Mouse (Mus musculus): ENCODE data around the gene Tmem120b.
"Not testable (repeated sequence)": the region's sequence is repeated elsewhere in the genome, so short reads cannot be mapped to it uniquely, and the experiment has no call there.

Gene Tmem120b

DNA sequence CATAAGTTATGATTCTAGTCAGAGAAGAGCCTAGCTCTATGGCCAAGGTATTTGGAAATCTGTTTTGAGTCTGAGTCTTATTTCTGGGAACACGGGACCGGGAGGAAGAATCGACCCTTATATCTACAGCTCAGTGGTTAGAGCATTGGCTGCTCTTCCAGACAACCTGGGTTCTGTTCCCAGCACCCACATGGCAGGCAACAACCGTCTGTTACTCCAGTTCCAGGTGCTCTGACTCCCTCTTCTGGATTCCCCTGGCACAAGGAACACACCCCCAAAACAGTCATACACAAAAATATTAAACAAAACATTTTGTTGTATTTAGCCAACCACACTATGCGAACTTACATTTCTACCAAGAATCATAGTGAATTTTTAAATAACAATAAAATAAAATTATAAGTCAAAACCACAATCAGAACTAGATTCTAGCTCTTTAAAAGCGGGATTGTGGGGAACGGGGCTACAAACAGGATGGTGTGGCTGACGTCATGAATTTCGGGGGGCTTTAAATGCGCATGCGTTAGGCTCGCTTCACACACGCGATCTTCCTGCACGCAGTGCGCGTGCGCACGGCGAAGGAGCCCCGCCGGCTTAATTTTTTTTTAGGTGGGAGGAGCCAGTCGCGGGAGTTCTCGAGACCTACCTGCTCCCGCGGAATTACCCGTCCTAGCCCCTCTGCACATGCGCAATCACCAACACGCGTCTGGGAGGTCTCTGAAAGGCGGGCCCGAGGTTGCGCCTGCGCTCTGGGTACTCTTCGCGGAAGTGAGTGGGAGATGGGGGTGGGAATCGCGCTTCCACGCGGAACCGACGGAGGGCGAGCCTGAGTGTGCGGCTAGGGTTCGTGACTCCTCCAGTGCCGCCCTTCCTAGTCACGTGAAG is 10.6 kb upstream of the Tmem120b start:
- peak; percentile 99 for DNase-seq

- DNase-seq = no peak
Measured at GRCm38 (mm10) chr5:123058251-123059102, 9.7 kb upstream of the Tmem120b start.

GRCm38 (mm10) chr5:123059757-123060520 is 8.3 kb upstream of the Tmem120b start:
- DNase-seq = no peak

GRCm38 (mm10) chr5:123060706-123061401 is 7.4 kb upstream of the Tmem120b start:
- no peak for DNase-seq

GRCm38 (mm10) chr5:123061402-123061749 is 6.8 kb upstream of the Tmem120b start:
- not testable (repeated sequence) for DNase-seq

DNA sequence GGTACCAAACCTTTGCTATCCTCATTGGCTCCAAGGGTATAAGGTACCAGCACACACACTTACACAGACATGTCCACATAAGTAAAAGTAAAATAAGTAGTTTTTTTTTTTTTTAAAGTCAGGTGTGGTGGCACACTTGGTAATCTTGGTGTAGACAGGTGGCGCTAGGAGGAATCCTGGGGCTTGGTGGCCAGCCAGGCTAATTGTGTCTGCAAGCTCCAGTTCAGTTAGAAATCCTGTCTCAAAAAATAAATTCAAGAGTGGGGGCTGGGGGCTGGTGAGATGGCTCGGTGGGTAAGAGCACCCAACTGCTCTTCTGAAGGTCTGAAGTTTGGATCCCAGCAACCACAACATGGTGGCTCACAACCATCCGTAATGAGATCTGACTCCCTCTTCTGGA is 5.1 kb upstream of the Tmem120b start:
- no peak for DNase-seq

DNA sequence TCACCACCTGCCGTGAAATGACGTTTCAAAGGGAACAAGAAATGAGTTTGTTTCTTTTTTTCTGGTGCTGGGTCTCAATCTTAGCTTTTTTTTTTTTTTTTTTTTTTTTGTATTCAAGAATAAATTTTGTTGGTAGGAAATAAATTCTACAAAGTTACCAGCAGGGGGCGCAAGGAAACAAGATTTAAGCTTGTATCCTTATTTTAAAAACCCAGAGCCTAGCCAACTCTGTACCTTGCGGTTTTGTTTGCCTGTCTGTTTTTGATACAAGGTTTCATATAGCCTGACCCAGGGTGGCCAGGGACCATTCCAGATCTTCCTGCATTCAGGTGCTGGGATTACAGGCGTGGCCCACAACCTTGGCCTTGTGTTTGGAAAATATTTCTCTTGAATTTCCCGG is 4.0 kb upstream of the Tmem120b start:
- peak; percentile 72 for DNase-seq

- DNase-seq = no peak
Measured at GRCm38 (mm10) chr5:123067395-123067995, 720 bp upstream of the Tmem120b start.

DNA sequence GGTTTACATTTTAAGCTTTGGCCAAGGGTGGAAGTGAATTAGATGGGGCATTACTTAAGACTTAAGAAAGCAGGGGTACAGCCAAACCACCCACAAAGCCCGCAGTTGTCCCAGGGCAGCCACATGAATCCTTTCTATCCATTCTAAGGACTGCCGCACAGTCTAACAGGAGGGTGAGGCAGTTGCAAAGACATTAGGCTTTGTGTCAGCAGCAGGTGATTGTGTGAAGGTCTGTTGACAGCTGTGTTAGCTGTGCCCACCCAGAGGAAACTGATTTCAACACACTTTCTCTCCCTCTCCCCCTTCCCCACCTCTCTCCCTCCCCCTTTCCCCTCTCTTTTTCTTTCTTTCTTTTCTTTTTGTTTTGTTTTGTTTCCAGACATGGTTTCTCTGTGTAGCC is 499 bp downstream of the Tmem120b start:
- DNase-seq = no peak

DNA sequence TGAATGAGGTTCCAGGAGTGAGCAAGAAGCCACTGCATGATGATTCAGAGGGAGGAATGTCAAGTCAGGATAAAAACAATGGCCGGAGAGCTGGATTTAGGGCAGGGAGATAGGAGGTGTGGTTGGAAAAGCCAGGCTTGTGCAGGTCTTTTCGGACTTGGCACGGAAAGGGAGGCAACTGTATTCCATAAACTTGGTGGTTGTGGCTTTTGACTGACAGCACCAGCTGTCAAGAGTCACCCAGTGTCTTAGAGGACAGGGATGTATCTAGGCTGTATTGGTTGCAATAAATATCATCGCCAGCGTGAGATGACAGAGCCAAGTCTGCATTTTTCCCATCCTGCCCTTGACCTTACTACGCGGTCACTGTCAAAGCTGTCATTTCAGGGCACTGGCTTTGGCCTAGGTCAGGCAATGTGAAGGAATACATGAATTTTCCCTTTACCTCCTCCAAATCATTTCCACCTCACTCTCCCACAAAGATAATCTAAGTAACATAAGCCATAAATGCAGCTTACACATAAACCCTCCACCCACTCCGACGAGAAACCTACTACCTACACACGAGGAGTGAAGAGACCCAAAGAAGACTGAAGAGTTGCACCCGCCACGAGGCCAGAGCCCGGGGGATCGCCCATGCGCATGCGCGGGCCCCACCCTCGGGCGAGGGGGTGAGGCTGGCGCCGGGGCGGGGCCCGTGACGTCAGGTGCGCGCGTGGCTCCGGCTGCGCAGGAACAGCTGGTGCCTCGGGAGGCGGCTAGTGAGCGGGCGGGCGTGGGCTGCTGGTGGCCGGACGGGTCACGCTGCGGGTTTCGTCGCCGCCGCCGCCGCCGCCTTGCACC is 7.6 kb downstream of the Tmem120b start:
- peak; percentile 94 for DNase-seq

DNA sequence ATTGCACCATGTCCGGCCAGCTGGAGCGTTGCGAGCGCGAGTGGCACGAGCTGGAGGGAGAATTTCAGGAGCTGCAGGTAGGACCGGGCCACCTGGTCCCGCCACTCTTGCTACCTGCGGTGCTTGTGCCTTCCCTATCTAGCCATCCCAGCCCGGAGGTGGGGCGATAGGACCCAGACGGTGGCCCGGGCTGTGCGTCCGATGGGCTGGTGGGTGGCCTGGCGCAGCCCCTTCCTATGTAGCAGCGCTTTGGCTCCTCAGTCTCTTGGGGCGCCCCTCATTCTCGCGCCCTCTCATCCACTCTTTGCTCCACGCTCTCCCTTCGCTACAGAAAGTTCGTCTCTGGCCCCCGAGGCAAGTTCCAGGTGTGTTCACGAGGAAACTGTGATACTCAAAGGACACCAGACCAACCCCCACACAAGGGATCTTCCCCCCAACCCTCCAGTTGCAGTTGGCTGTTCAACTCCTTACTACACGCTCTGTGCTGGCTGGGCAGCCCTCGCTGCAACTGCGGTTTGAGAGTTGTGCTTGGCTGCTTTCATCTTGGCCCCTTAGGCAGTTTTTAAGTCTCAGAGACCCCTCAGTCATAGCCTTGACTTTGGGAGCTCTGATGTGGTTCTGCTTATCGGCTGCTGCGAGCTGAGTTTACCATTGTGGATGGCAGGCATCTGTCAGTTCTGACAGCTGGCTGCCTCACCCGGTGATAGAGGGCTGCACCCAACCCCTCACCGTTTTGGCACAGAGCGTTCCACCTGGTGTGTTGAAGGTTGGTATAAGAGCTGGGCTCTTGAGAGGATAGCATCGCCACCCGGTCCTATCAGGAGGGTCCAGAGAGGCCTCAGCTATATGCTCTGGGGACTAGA is 8.4 kb downstream of the Tmem120b start:
- no peak for DNase-seq

- no peak for DNase-seq
Measured at GRCm38 (mm10) chr5:123079568-123079967, 11.4 kb downstream of the Tmem120b start.

DNA sequence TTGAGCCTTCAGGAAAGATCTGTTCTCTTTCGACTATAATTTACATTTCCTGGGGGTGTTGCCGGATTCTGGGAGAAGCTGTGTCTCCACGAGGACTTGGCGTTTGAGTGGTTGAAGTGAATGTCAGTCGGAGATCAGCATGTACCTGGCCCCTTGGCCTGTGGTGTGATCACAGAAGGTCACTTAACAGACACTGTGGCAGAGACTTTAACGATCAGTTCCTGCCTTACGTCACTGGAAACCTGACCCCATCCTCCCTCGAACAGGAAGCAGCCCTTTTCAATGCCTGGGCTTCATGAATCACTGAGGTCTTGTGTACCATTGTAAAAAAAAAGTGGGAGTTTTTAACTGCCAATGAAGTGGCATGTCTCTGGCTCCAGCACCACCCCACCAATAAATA is 11.8 kb downstream of the Tmem120b start:
- DNase-seq = no peak

- no peak for DNase-seq
Measured at GRCm38 (mm10) chr5:123080510-123080909, 12.3 kb downstream of the Tmem120b start.

GRCm38 (mm10) chr5:123083340-123084050 is 15.3 kb downstream of the Tmem120b start:
- no peak for DNase-seq

DNA sequence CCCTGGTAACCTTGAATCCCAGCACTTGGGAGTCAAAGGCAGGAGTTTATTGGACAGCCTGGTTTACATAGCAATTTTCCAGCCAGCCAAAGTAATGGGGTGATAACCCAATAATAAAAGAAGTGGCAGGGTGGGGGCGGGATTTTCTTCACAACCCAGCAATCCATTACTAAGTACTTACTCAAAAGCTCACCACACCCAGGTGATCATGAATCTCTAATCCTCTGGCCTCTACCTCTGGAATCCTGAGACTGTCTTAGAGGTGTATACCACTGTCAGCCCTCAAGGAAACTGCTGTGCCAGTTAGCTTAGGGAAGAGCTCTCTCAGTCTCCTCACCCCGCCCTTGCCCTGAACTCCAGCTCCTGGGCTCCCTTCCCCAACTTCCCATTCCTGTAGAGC is 18.3 kb downstream of the Tmem120b start:
- DNase-seq = no peak

DNA sequence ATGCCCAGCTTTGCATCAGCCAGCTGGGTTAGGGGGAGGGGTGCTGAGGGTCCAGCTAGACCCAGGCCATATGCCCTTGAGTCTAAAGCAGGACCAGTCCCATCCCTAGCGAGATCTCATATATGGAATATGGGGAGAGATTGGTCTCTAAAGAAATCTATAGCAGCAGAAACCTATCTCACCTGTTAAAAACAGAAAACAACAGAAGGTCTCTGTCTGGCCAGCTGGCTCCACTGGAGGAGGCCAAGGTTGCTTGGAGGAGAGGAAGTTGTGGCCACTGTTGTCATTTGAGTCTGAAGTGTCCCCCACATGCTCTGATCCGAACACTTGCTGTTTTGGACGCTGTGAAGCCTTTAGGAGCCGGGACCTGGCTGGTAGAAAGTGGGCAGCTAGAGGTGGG is 20.6 kb downstream of the Tmem120b start:
- no peak for DNase-seq

- no peak for DNase-seq
Measured at GRCm38 (mm10) chr5:123090560-123091306, 22.5 kb downstream of the Tmem120b start.

All from right cerebral cortex, adult 18-20 months (tissue).